Mouse (Mus musculus): ENCODE data around the gene Tcf25. TPM values are rescaled to one million over a fixed set of nuclear protein-coding genes. Genes with fewer than 3 reads are reported as not detected.
"Not testable (repeated sequence)": the region's sequence is repeated elsewhere in the genome, so short reads cannot be mapped to it uniquely, and the experiment has no call there.

The Tcf25 gene
- polyA plus RNA-seq, 1 experiment from 2014 or later: 136 TPM

DNA sequence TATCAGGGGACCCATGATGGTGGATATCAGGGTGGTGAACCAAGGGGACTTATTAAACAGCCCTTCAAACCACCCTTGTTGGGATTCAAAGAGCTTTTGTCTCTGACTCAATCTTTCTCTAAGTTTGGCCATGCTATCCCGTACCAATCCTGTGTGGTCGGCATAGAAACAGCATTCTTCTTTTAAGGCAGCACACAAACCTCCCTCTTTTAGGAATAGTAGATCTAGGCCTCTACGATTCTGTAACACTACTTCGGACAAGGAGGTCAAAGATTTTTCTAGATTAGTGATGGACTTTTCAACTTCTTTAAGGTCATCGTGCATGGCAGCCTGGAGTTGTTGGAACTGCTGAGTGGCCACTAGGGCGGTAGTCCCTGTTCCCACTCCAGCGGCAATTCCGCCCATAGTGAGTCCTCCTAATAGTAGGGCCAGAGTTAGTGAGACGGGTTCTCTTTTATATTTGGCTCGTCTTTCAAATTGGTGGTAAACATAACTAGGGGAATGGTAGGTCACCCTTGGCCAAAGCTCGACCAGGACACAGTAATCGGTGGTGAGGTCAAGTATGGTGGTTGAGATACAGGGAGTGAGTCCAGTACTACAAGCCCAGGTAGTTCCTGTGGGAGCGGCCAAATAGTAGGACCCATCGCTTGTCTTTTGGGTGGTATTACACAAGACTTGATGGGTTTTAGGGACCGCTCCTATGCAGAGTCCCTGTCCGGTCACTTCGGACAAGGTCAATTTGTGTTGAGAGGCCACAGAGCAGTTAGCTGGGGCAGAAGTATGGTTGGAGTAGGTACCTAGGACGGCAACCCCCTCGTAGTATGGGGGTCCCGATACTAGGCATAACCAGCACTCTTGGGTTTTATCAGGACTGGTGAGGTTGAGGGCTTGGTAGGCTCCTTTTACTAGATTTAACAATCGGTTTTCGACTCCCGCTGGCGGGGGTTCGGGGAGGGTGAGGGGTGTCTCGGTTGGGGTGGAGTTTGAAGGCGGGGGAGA, 53.3 kb downstream of the Tcf25 start:
- Histone ChIP-seq H3K4me2 (no peak overlapping the region), H3K4me1 (replicated peaks; ENCODE audit: control insufficient read depth, insufficient read depth, low read length) (peaks cover 4% of the 10 kb centered on the region; the same call in 1 of the 2 replicates), H3K4me3 (ENCODE audit: low read depth, low read length) (no peak overlapping the region), H3K27ac (ENCODE audit: low read depth, low read length) (no peak overlapping the region), H3K36me3 (ENCODE audit: control insufficient read depth, insufficient read depth, low read length) (no peaks in the 10 kb centered on the region), H3K9ac (ENCODE audit: low read depth, low read length) (no peak overlapping the region), H3K9me3 (ENCODE audit: control insufficient read depth, low read length) (peaks cover 38% of the 10 kb centered on the region), H3K27me3 (replicated peaks; ENCODE audit: control insufficient read depth, insufficient read depth, low read length) (no peaks in the 10 kb centered on the region)
- WGBS: 93% methylated on average over 27 of the region's 27 CpGs
- ATAC-seq (replicated peaks; ENCODE audit: low FRiP score) (no peak), DNase-seq (ENCODE audit: low spot score) (no peak)

GRCm38 (mm10) chr8:123427639-123428275, 54.2 kb downstream of the Tcf25 start:
- Histone ChIP-seq H3K4me2 (no peak overlapping the region), H3K9me3 (ENCODE audit: control insufficient read depth, low read length) (peaks cover 47% of the 10 kb centered on the region), H3K36me3 (ENCODE audit: control insufficient read depth, insufficient read depth, low read length) (no peaks in the 10 kb centered on the region), H3K27me3 (replicated peaks; ENCODE audit: control insufficient read depth, insufficient read depth, low read length) (no peaks in the 10 kb centered on the region), H3K4me1 (replicated peaks; ENCODE audit: control insufficient read depth, insufficient read depth, low read length) (no peaks in the 10 kb centered on the region), H3K4me3 (ENCODE audit: low read depth, low read length) (no peak overlapping the region), H3K9ac (ENCODE audit: low read depth, low read length) (no peak overlapping the region), H3K27ac (ENCODE audit: low read depth, low read length) (no peak overlapping the region)
- 96% methylated on average over 24 of the region's 24 CpGs for WGBS
- DNase-seq (ENCODE audit: low spot score) (no peak), ATAC-seq (replicated peaks; ENCODE audit: low FRiP score) (no peak)

DNA sequence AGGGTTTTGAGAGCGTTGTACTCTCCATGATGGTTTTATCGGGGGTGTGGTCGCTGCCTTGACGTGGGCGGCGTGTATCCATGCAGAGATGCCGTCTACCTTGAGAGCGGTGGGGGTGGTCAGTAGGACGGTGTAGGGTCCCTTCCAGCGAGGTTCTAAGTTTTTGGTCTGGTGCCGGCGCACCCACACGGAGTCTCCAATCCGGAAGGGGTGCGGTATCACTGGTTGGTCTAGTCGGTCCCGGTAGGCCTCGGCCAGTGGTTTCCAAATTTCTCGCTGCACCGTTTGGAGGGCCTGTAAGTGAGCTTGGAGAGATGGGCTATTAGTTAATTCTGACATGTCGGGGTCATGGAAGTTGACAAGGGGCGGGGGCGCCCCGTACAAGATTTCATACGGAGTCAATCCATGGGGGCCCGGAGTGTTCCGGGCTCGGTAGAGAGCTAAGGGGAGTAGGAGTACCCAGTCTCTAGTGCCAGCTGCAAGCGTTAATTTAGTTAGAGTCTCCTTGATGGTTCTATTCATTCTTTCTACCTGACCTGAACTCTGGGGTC, 54.9 kb downstream of the Tcf25 start:
- Histone ChIP-seq H3K4me3 (ENCODE audit: low read depth, low read length) (no peak overlapping the region), H3K36me3 (ENCODE audit: control insufficient read depth, insufficient read depth, low read length) (no peaks in the 10 kb centered on the region), H3K4me1 (replicated peaks; ENCODE audit: control insufficient read depth, insufficient read depth, low read length) (no peaks in the 10 kb centered on the region), H3K9ac (ENCODE audit: low read depth, low read length) (no peak overlapping the region), H3K4me2 (no peak overlapping the region), H3K27me3 (replicated peaks; ENCODE audit: control insufficient read depth, insufficient read depth, low read length) (no peaks in the 10 kb centered on the region), H3K27ac (ENCODE audit: low read depth, low read length) (no peak overlapping the region), H3K9me3 (ENCODE audit: control insufficient read depth, low read length) (peaks cover 52% of the 10 kb centered on the region)
- no peak for DNase-seq (ENCODE audit: low spot score)
- 96% methylated on average over 29 of the region's 29 CpGs for WGBS
- ATAC-seq (replicated peaks; ENCODE audit: low FRiP score): no peak

DNA sequence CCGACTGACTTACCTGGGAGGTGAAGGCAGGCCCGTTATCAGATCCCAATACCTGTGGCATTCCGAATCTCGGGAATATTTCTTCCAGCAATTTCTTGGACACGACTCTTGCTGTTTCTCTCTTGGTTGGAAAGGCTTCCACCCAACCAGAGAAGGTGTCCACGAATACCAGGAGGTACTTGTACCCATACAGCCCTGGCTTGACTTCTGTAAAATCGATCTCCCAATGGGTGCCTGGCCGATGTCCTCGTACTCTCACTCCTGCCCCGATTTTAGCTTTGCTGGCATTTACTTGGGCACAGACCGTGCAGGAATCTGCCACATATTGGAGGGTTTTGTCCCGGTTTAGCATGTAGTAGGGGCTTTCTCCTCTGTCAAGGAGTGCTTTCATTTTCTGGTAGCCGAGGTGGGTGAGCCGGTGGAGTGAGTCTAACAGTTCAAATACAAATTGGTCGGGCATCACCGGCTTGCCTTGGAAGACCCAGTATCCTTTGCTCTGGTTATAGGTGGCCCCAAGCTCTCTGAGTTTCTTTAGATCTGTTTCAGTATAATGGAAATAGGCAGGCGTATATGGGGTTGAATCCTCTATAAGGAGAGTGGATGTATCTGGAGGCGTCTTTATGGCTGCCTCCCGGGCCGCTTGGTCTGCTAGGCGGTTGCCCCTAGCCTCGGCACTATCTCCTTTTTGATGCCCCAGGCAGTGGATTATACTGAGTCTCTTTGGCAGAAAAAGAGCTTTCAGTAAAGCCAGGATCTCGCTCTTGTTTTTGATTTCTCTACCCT, 55.6 kb downstream of the Tcf25 start:
- DNase-seq (ENCODE audit: low spot score): no peak
- H3K9ac ChIP-seq (ENCODE audit: low read depth, low read length): no peak overlapping the region
- H3K27me3 ChIP-seq (replicated peaks; ENCODE audit: control insufficient read depth, insufficient read depth, low read length): no peaks in the 10 kb centered on the region
- H3K4me3 ChIP-seq (ENCODE audit: low read depth, low read length): no peak overlapping the region
- peaks cover 52% of the 10 kb centered on the region for H3K9me3 ChIP-seq (ENCODE audit: control insufficient read depth, low read length)
- H3K4me1 ChIP-seq (replicated peaks; ENCODE audit: control insufficient read depth, insufficient read depth, low read length): no peaks in the 10 kb centered on the region
- no peaks in the 10 kb centered on the region for H3K36me3 ChIP-seq (ENCODE audit: control insufficient read depth, insufficient read depth, low read length)
- WGBS: 92% methylated on average over 23 of the region's 23 CpGs
- ATAC-seq (replicated peaks; ENCODE audit: low FRiP score): no peak
- no peak overlapping the region for H3K4me2 ChIP-seq
- H3K27ac ChIP-seq (ENCODE audit: low read depth, low read length): no peak overlapping the region

- H3K9ac ChIP-seq (ENCODE audit: low read depth, low read length); H3K27me3 ChIP-seq (replicated peaks; ENCODE audit: control insufficient read depth, insufficient read depth, low read length); H3K36me3 ChIP-seq (ENCODE audit: control insufficient read depth, insufficient read depth, low read length); H3K4me1 ChIP-seq (replicated peaks; ENCODE audit: control insufficient read depth, insufficient read depth, low read length); ATAC-seq (replicated peaks; ENCODE audit: low FRiP score); H3K4me2 ChIP-seq; H3K4me3 ChIP-seq (ENCODE audit: low read depth, low read length); H3K27ac ChIP-seq (ENCODE audit: low read depth, low read length); DNase-seq (ENCODE audit: low spot score): not testable (repeated sequence)
- peaks cover 55% of the 10 kb centered on the region for H3K9me3 ChIP-seq (ENCODE audit: control insufficient read depth, low read length)
- WGBS: 93% methylated on average over 15 of the region's 15 CpGs
These were observed 56.1 kb downstream of the Tcf25 start for GRCm38 (mm10) chr8:123429722-123430013.

- H3K4me1 ChIP-seq (replicated peaks; ENCODE audit: control insufficient read depth, insufficient read depth, low read length); H3K27me3 ChIP-seq (replicated peaks; ENCODE audit: control insufficient read depth, insufficient read depth, low read length); H3K9ac ChIP-seq (ENCODE audit: low read depth, low read length); H3K27ac ChIP-seq (ENCODE audit: low read depth, low read length); H3K4me2 ChIP-seq; H3K36me3 ChIP-seq (ENCODE audit: control insufficient read depth, insufficient read depth, low read length); ATAC-seq (replicated peaks; ENCODE audit: low FRiP score); DNase-seq (ENCODE audit: low spot score); H3K4me3 ChIP-seq (ENCODE audit: low read depth, low read length): not testable (repeated sequence)
- WGBS: 84% methylated on average over 8 of the region's 8 CpGs
- H3K9me3 ChIP-seq (ENCODE audit: control insufficient read depth, low read length): peaks cover 55% of the 10 kb centered on the region
These were observed 57.4 kb downstream of the Tcf25 start for GRCm38 (mm10) chr8:123430936-123431335.

DNA sequence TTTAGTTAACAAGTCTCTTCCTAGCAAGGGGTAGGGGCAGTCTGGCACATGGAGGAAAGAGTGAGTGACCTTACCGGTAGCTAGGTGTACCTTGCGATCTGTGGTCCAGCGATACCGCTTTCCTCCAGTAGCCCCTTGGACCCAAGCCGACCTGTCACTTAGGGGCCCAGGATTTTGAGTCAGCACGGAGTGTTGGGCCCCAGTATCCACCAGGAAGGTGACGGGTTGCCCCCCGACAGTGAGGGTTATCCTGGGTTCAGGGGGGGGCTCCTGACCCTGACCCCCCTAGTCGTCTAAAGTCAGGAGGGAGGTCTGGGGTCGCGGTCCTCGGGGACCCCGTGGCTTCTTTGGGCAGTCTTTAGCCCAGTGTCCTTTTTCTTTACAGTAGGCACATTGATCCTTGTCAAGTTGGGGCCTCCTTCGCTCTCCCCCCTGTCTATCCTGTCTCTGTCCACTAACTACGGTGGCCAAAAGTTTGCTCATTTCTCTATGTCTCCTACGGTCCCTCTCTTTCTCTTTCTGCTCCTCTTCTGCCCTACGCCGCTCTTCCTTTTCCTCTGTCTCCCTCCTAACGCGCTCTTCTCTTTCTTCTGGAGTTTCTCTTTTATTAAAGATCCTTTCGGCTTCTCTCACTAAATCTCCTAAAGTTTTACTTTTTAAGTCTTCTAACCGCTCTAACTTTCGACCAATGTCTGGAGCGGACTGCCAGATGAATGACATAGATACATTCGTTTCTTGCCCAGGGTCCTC, 58.2 kb downstream of the Tcf25 start:
- no peak overlapping the region for H3K9ac ChIP-seq (ENCODE audit: low read depth, low read length)
- H3K4me1 ChIP-seq (replicated peaks; ENCODE audit: control insufficient read depth, insufficient read depth, low read length): no peaks in the 10 kb centered on the region
- 94% methylated on average over 25 of the region's 25 CpGs for WGBS
- DNase-seq (ENCODE audit: low spot score) (no peak), ATAC-seq (replicated peaks; ENCODE audit: low FRiP score) (no peak)
- no peaks in the 10 kb centered on the region for H3K27me3 ChIP-seq (replicated peaks; ENCODE audit: control insufficient read depth, insufficient read depth, low read length)
- no peak overlapping the region for H3K4me2 ChIP-seq
- peaks cover 49% of the 10 kb centered on the region for H3K9me3 ChIP-seq (ENCODE audit: control insufficient read depth, low read length)
- no peak overlapping the region for H3K4me3 ChIP-seq (ENCODE audit: low read depth, low read length)
- no peak overlapping the region for H3K27ac ChIP-seq (ENCODE audit: low read depth, low read length)
- H3K36me3 ChIP-seq (ENCODE audit: control insufficient read depth, insufficient read depth, low read length): no peaks in the 10 kb centered on the region; the same call in 1 of the 2 replicates

GRCm38 (mm10) chr8:123432381-123432780, 58.8 kb downstream of the Tcf25 start:
- Histone ChIP-seq H3K4me2 (no peak overlapping the region), H3K4me1 (replicated peaks; ENCODE audit: control insufficient read depth, insufficient read depth, low read length) (no peaks in the 10 kb centered on the region), H3K4me3 (ENCODE audit: low read depth, low read length) (no peak overlapping the region), H3K36me3 (ENCODE audit: control insufficient read depth, insufficient read depth, low read length) (no peaks in the 10 kb centered on the region; the same call in 1 of the 2 replicates), H3K27me3 (replicated peaks; ENCODE audit: control insufficient read depth, insufficient read depth, low read length) (no peaks in the 10 kb centered on the region), H3K9me3 (ENCODE audit: control insufficient read depth, low read length) (peaks cover 45% of the 10 kb centered on the region), H3K9ac (ENCODE audit: low read depth, low read length) (no peak overlapping the region), H3K27ac (ENCODE audit: low read depth, low read length) (no peak overlapping the region)
- DNase-seq (ENCODE audit: low spot score) (no peak), ATAC-seq (replicated peaks; ENCODE audit: low FRiP score) (no peak)
- 95% methylated on average over 16 of the region's 16 CpGs for WGBS
